Mouse (Mus musculus) midbrain, embryonic 16.5 days (tissue): ENCODE measurements around the gene Ptprg. TPM values are rescaled to one million over a fixed set of nuclear protein-coding genes. Genes with fewer than 3 reads are reported as not detected.

Experiments used
- ATAC-seq: fragments of 200-750 bp; cut with Nextera tagmentation; 2 replicates; pipeline ENCODE4 v1.8.0; 2017; ENCODE audit warnings: moderate TSS enrichment
- H3K27ac ChIP-seq: fragments of 300-500 bp; sonication (generic); 2 replicates; pipeline ENCODE4 v1.5.1; 2014; ENCODE audit warnings: mild to moderate bottlenecking, low read length, mixed read lengths
- H3K27me3 ChIP-seq: fragments of 300-500 bp; sonication (generic); 2 replicates; pipeline ENCODE4 v1.6.1; 2014; ENCODE audit warnings: low read depth, low read length, mixed read lengths; ENCODE audit not compliant: control insufficient read depth, insufficient read depth
- H3K36me3 ChIP-seq: fragments of 300-500 bp; sonication (generic); 2 replicates; pipeline ENCODE4 v1.6.1; 2014; ENCODE audit warnings: mild to moderate bottlenecking, low read length, moderate library complexity, mixed read lengths; ENCODE audit not compliant: control insufficient read depth, insufficient read depth
- H3K4me1 ChIP-seq: fragments of 300-500 bp; sonication (generic); 2 replicates; pipeline ENCODE4 v1.6.1; 2014; ENCODE audit warnings: mild to moderate bottlenecking, low read length, mixed read lengths; ENCODE audit not compliant: control insufficient read depth, insufficient read depth
- H3K4me2 ChIP-seq: fragments of 300-500 bp; sonication (generic); 2 replicates; pipeline ENCODE4 v1.6.1; 2014; ENCODE audit warnings: mild to moderate bottlenecking, low read length, mixed read lengths
- H3K4me3 ChIP-seq: fragments of 300-500 bp; sonication (generic); 2 replicates; pipeline ENCODE4 v1.5.1; 2014; ENCODE audit warnings: low read depth, mild to moderate bottlenecking, low read length, moderate library complexity, mixed read lengths
- H3K9ac ChIP-seq: fragments of 300-500 bp; sonication (generic); 2 replicates; pipeline ENCODE4 v1.6.1; 2014; ENCODE audit warnings: low read depth, low read length, mixed read lengths
- H3K9me3 ChIP-seq: fragments of 300-500 bp; sonication (generic); replicated peaks from 2 replicates; pipeline ENCODE4 v1.6.1; 2014; ENCODE audit warnings: mild to moderate bottlenecking, low read length, mixed read lengths; ENCODE audit not compliant: control insufficient read depth, poor library complexity, severe bottlenecking
- WGBS: fragments of 180-500 bp; shearing (Covaris S2); extraction: QIAGEN DNeasy Blood & Tissue Kit; methylation state at CpG from one replicate; pipeline ENCODE4 v1.1.7; 2014; 5-methylcytosine and 5-hydroxymethylcytosine counted together
- polyA plus RNA-seq: library from polyadenylated mRNA; unstranded; fragments of >200 nt; fragmentation: Nextera tagmentation; extraction: Ambion mirVana; gene quantifications from 2 replicates; pipeline ENCODE4 v1.2.1, GENCODE M21; 2015

Gene Ptprg
- polyA plus RNA-seq, 1 experiment from 2014 or later: 37.6 TPM

- WGBS: 91% methylated on average over 4 of the region's 4 CpGs
Observed at GRCm38 (mm10) chr14:12085078-12085477, 531.7 kb downstream of the Ptprg start.

GRCm38 (mm10) chr14:12086167-12086566, 532.8 kb downstream of the Ptprg start:
- Histone ChIP-seq H3K27me3 (no peaks in the 10 kb centered on the region), H3K9me3 (no peaks in the 10 kb centered on the region), H3K4me3 (no peak overlapping the region), H3K27ac (0 out of 2 replicates have a peak overlapping the region, but pooled peaks have one; percentile 2), H3K9ac (no peak overlapping the region), H3K4me1 (peaks cover 23% of the 10 kb centered on the region), H3K4me2 (no peak overlapping the region), H3K36me3 (no peaks in the 10 kb centered on the region)
- WGBS: 22% methylated on average over 5 of the region's 5 CpGs
- 0 out of 2 replicates have a peak, but pooled peaks have one; percentile 16 for ATAC-seq

More at GRCm38 (mm10) chr14:12085078-12085477, 531.7 kb downstream of the Ptprg start:
- H3K9me3 ChIP-seq: no peaks in the 10 kb centered on the region
- H3K27me3 ChIP-seq: no peaks in the 10 kb centered on the region
- no peak overlapping the region for H3K9ac ChIP-seq
- H3K4me3 ChIP-seq: no peak overlapping the region
- H3K4me1 ChIP-seq: peaks cover 23% of the 10 kb centered on the region
- H3K4me2 ChIP-seq: no peak overlapping the region
- H3K36me3 ChIP-seq: no peaks in the 10 kb centered on the region
- ATAC-seq: no peak
- H3K27ac ChIP-seq: no peak overlapping the region

- no peak overlapping the region for H3K4me2 ChIP-seq
- no peak for ATAC-seq
Observed at GRCm38 (mm10) chr14:12089954-12090353, 536.6 kb downstream of the Ptprg start.

GRCm38 (mm10) chr14:12091730-12092129, 538.4 kb downstream of the Ptprg start:
- ATAC-seq: no peak
- H3K4me1 ChIP-seq: peaks cover under 1% of the 10 kb centered on the region; the same call in 1 of the 2 replicates
- H3K9ac ChIP-seq: no peak overlapping the region
- H3K27ac ChIP-seq: no peak overlapping the region
- H3K27me3 ChIP-seq: no peaks in the 10 kb centered on the region
- no peak overlapping the region for H3K4me3 ChIP-seq
- H3K36me3 ChIP-seq: no peaks in the 10 kb centered on the region
- 84% methylated on average over 3 of the region's 3 CpGs for WGBS
- H3K9me3 ChIP-seq: no peaks in the 10 kb centered on the region
- H3K4me2 ChIP-seq: no peak overlapping the region

More at GRCm38 (mm10) chr14:12089954-12090353, 536.6 kb downstream of the Ptprg start:
- Histone ChIP-seq H3K9ac (no peak overlapping the region), H3K27me3 (no peaks in the 10 kb centered on the region), H3K36me3 (no peaks in the 10 kb centered on the region), H3K27ac (no peak overlapping the region), H3K4me3 (no peak overlapping the region), H3K9me3 (no peaks in the 10 kb centered on the region), H3K4me1 (peaks cover 13% of the 10 kb centered on the region)

- ATAC-seq: no peak
- H3K4me3 ChIP-seq: no peak overlapping the region
- H3K27ac ChIP-seq: no peak overlapping the region
- no peaks in the 10 kb centered on the region for H3K4me1 ChIP-seq
- no peak overlapping the region for H3K9ac ChIP-seq
- H3K27me3 ChIP-seq: no peaks in the 10 kb centered on the region
- H3K36me3 ChIP-seq: no peaks in the 10 kb centered on the region
- no peaks in the 10 kb centered on the region for H3K9me3 ChIP-seq
- WGBS: 71% methylated on average over 12 of the region's 12 CpGs
- no peak overlapping the region for H3K4me2 ChIP-seq
Observed at GRCm38 (mm10) chr14:12099390-12100333, 546.3 kb downstream of the Ptprg start.

- Histone ChIP-seq H3K4me2 (no peak overlapping the region), H3K9ac (no peak overlapping the region), H3K27me3 (no peaks in the 10 kb centered on the region), H3K9me3 (no peaks in the 10 kb centered on the region), H3K27ac (no peak overlapping the region), H3K4me3 (no peak overlapping the region), H3K4me1 (no peaks in the 10 kb centered on the region), H3K36me3 (no peaks in the 10 kb centered on the region)
- peak; percentile 25; the same call in 1 of the 2 replicates for ATAC-seq
- 65% methylated on average over 11 of the region's 11 CpGs for WGBS
Observed at GRCm38 (mm10) chr14:12102389-12103325, 549.3 kb downstream of the Ptprg start.

- no peaks in the 10 kb centered on the region for H3K36me3 ChIP-seq
- WGBS: 85% methylated on average over 12 of the region's 12 CpGs
- H3K9me3 ChIP-seq: no peaks in the 10 kb centered on the region
- no peak for ATAC-seq
- no peak overlapping the region for H3K9ac ChIP-seq
- no peaks in the 10 kb centered on the region for H3K27me3 ChIP-seq
- H3K4me1 ChIP-seq: no peaks in the 10 kb centered on the region
- H3K27ac ChIP-seq: no peak overlapping the region
- no peak overlapping the region for H3K4me3 ChIP-seq
- H3K4me2 ChIP-seq: no peak overlapping the region
Observed at GRCm38 (mm10) chr14:12104297-12105155, 551.2 kb downstream of the Ptprg start.

GRCm38 (mm10) chr14:12105156-12105430, 551.8 kb downstream of the Ptprg start:
- Histone ChIP-seq H3K4me1 (no peaks in the 10 kb centered on the region), H3K4me3 (no peak overlapping the region), H3K9me3 (no peaks in the 10 kb centered on the region), H3K4me2 (no peak overlapping the region), H3K36me3 (no peaks in the 10 kb centered on the region), H3K27ac (no peak overlapping the region), H3K9ac (no peak overlapping the region), H3K27me3 (no peaks in the 10 kb centered on the region)
- 90% methylated on average over 2 of the region's 2 CpGs for WGBS
- no peak for ATAC-seq
